Mouse (Mus musculus) limb, embryonic 11.5 days (tissue): ENCODE results near the gene Ankrd33b. TPM values are rescaled to one million over a fixed set of nuclear protein-coding genes. Genes with fewer than 3 reads are reported as not detected.

ENCODE experiments used
- ATAC-seq: fragments of 200-750 bp; cut with Nextera tagmentation; 2 replicates; pipeline ENCODE4 v1.8.0; 2017; ENCODE audit warnings: low read depth; ENCODE audit not compliant: insufficient number of reproducible peaks, low FRiP score, low TSS enrichment
- DNase-seq: peaks from one replicate; pipeline ENCODE4 v3.0.0-alpha.2; 2015; ENCODE audit warnings: low spot score
- H3K27ac ChIP-seq: fragments of 300-500 bp; sonication (generic); replicated peaks from 2 replicates; pipeline ENCODE4 v1.5.1; 2014; ENCODE audit warnings: low read depth, mild to moderate bottlenecking, low read length
- H3K27me3 ChIP-seq: fragments of 300-500 bp; sonication (generic); 2 replicates; pipeline ENCODE4 v1.6.1; 2014; ENCODE audit warnings: mild to moderate bottlenecking, low read length, mixed read lengths; ENCODE audit not compliant: control insufficient read depth, insufficient read depth
- H3K36me3 ChIP-seq: fragments of 300-500 bp; sonication (generic); 2 replicates; pipeline ENCODE4 v1.6.1; 2014; ENCODE audit warnings: mild to moderate bottlenecking, low read length, moderate library complexity, mixed read lengths; ENCODE audit not compliant: control insufficient read depth, insufficient read depth
- H3K4me1 ChIP-seq: fragments of 300-500 bp; sonication (generic); 2 replicates; pipeline ENCODE4 v1.6.1; 2014; ENCODE audit warnings: low read length, mixed read lengths; ENCODE audit not compliant: control insufficient read depth, insufficient read depth
- H3K4me2 ChIP-seq: fragments of 300-500 bp; sonication (generic); 2 replicates; pipeline ENCODE4 v1.6.1; 2014; ENCODE audit warnings: low read depth, mild to moderate bottlenecking, moderate library complexity; ENCODE audit not compliant: severe bottlenecking
- H3K4me3 ChIP-seq: fragments of 300-500 bp; sonication (generic); 2 replicates; pipeline ENCODE4 v1.5.1; 2014; ENCODE audit warnings: low read depth, low read length
- H3K9ac ChIP-seq: fragments of 300-500 bp; sonication (generic); 2 replicates; pipeline ENCODE4 v1.6.1; 2014; ENCODE audit warnings: mild to moderate bottlenecking, low read length
- H3K9me3 ChIP-seq: fragments of 300-500 bp; sonication (generic); 2 replicates; pipeline ENCODE4 v1.6.1; 2016; ENCODE audit warnings: low read length; ENCODE audit not compliant: control insufficient read depth
- WGBS: fragments of 180-500 bp; shearing (Covaris S2); extraction: QIAGEN DNeasy Blood & Tissue Kit; methylation state at CpG from one replicate; pipeline ENCODE4 v1.1.7; 2014; 5-methylcytosine and 5-hydroxymethylcytosine counted together
- polyA plus RNA-seq: library from polyadenylated mRNA; unstranded; fragments of >200 nt; fragmentation: Nextera tagmentation; extraction: Ambion mirVana; gene quantifications from 2 replicates; pipeline ENCODE4 v1.2.1, GENCODE M21; 2014

Ankrd33b gene
- polyA plus RNA-seq, 1 experiment from 2014 or later, result 0.36 TPM

DNA sequence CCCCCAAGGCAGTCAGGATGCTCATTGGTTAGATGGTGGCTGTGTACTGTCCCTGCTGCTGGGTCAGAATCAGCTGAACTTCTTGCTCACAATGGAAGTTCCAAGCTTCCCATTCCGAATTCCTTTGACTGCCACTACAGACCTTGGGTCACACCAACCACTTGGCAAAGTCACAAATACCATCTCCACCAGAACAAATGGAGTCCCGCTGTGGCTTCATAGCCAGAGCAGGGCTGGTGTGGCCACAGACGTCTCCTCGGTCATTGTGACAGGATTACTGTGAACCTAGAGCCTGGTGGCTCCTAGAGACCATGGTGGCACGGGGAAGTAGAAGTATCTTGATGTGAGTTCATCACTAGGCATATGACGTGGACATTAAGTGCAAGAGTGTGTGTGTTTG, 99.4 kb downstream of the Ankrd33b start:
- H3K9me3 ChIP-seq, result no peaks in the 10 kb centered on the region

DNA sequence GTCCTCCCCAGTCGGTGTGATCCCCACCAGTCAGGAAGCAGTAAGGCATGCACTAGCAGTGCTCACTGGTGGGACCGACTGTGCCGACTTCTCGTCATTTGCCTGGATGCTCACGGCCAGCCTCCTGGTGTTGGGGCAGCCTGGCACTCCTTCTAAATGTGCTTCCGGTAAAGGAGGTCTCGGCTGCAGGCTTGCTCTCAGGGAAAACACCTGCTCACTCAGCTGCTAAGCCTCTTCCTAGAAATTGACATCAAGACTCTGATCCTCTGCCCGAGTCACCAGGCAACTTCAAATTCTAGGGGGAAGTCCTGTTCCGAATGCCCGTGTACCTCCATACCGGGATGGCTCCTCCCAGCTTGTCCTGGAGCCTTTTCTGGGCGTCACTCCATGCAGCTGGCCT, 101.7 kb downstream of the Ankrd33b start:
- Histone ChIP-seq H3K9me3 (no peaks in the 10 kb centered on the region), H3K4me2 (no peak overlapping the region), H3K4me3 (no peak overlapping the region), H3K27ac (no peak overlapping the region), H3K36me3 (no peaks in the 10 kb centered on the region), H3K9ac (no peak overlapping the region), H3K4me1 (0 out of 2 replicates have a peak, but pooled peaks cover 2% of the 10 kb centered on the region), H3K27me3 (no peaks in the 10 kb centered on the region)
- 87% methylated on average over 12 of the region's 12 CpGs for WGBS
- DNase-seq (no peak), ATAC-seq (no peak)

More for the DNA sequence above, 99.4 kb downstream of the Ankrd33b start:
- DNase-seq, result no peak
- Histone ChIP-seq H3K36me3 (no peaks in the 10 kb centered on the region; the same call in 1 of the 2 replicates), H3K4me2 (no peak overlapping the region), H3K27me3 (no peaks in the 10 kb centered on the region), H3K4me1 (0 out of 2 replicates have a peak, but pooled peaks cover 2% of the 10 kb centered on the region), H3K27ac (no peak overlapping the region), H3K9ac (no peak overlapping the region), H3K4me3 (no peak overlapping the region)
- no peak for ATAC-seq
- 89% methylated on average over 6 of the region's 6 CpGs for WGBS

DNA sequence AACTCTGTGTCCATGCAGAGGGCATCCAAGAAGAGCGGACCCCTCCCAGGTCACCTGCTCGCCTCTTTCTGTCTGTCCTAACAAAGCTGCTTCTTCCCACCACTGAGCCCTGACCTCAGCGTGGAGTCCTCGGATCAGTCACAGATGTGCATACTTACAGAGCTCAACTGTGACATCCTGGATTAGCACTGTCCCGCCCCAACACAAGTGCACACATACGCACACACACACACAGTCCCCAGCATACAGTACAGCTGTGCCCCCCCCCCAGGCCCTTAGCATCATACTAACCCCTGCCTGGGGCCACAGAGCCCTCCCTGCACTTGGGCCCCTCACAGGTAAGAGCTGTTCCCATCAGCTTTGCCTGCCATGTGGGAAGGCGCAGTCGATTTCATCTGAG, 102.1 kb downstream of the Ankrd33b start:
- Histone ChIP-seq H3K36me3 (no peaks in the 10 kb centered on the region), H3K27me3 (no peaks in the 10 kb centered on the region), H3K9ac (no peak overlapping the region), H3K4me1 (0 out of 2 replicates have a peak, but pooled peaks cover 2% of the 10 kb centered on the region), H3K4me3 (no peak overlapping the region), H3K9me3 (no peaks in the 10 kb centered on the region), H3K27ac (no peak overlapping the region), H3K4me2 (no peak overlapping the region)
- ATAC-seq (no peak), DNase-seq (no peak)
- WGBS, result 90% methylated on average over 8 of the region's 8 CpGs

DNA sequence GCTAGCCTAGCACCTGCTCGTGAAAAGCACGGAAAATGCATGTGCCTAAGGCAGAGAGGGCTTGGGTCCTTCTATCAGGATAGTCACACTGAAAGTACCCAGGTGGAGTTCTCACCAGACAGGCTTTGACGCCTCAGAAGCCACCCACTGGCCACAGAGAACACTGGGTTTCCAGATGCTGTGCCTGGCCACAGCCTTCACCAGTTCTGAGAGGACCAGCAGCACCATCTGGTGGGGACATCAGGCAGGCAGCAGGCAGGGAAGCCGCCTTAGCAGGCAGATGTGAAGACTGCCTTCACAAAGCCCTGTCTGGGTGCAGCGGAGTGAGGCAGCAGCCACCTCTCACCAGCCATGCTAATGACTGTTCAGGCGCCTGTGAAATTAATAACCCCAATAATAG, 102.7 kb downstream of the Ankrd33b start:
- 37% methylated on average over 6 of the region's 6 CpGs for WGBS

DNA sequence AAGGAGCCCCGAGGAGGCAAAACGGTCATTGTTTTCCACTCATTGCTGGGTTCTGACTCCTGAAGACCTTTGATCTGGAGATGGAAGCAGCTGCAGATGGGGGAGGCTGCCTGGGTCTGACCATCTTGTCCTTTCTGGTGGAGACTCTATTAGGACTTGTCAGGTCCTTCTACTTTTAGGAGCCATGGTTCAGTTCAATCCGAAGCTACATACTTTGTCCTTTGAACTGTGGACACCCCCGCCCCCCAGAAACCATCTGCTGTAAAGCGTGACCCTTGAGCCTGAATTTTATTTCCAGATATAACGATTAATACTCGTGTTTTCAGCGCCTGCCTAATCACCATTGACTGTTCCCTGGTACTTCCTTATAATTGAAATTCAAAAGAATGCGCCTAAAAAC, 105.2 kb downstream of the Ankrd33b start:
- ATAC-seq, result no peak
- Histone ChIP-seq H3K9me3 (no peaks in the 10 kb centered on the region), H3K27ac (no peak overlapping the region), H3K36me3 (no peaks in the 10 kb centered on the region), H3K27me3 (no peaks in the 10 kb centered on the region), H3K4me3 (no peak overlapping the region), H3K9ac (no peak overlapping the region), H3K4me2 (no peak overlapping the region), H3K4me1 (0 out of 2 replicates have a peak, but pooled peaks cover 2% of the 10 kb centered on the region)
- DNase-seq, result no peak
- WGBS, result 71% methylated on average over 9 of the region's 9 CpGs

More for the DNA sequence above, 102.7 kb downstream of the Ankrd33b start:
- Histone ChIP-seq H3K36me3 (no peaks in the 10 kb centered on the region), H3K27me3 (no peaks in the 10 kb centered on the region), H3K4me2 (no peak overlapping the region), H3K27ac (no peak overlapping the region), H3K4me1 (0 out of 2 replicates have a peak, but pooled peaks cover 2% of the 10 kb centered on the region), H3K9me3 (no peaks in the 10 kb centered on the region), H3K9ac (no peak overlapping the region), H3K4me3 (no peak overlapping the region)
- peak; percentile 66 for ATAC-seq
- DNase-seq, result peak; percentile 89

DNA sequence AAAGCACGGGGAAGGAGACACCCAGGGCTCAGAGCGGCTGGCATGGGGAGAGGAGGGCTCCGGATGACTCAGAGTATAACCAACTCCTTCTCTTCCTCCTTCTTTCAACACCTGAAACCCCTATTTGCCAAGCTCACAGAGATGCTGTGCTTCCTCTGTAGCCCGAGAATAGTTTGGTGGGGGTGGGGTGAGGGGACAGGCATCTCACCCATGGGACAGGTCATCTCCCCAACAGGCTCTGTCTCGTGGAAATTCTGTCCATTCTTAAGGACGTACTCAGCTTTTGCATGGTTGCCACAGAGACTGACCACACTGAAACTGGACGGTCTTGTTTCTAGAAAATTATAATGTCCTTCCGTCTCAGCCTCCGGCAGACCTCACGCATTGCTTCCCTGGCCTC, 106.4 kb downstream of the Ankrd33b start:
- no peaks in the 10 kb centered on the region for H3K9me3 ChIP-seq
- H3K4me3 ChIP-seq, result no peak overlapping the region
- WGBS, result 82% methylated on average over 10 of the region's 10 CpGs
- 0 out of 2 replicates have a peak, but pooled peaks cover 2% of the 10 kb centered on the region for H3K4me1 ChIP-seq
- H3K9ac ChIP-seq, result no peak overlapping the region
- DNase-seq (no peak), ATAC-seq (no peak)
- H3K4me2 ChIP-seq, result no peak overlapping the region
- no peaks in the 10 kb centered on the region for H3K27me3 ChIP-seq
- H3K36me3 ChIP-seq, result no peaks in the 10 kb centered on the region
- H3K27ac ChIP-seq, result no peak overlapping the region

DNA sequence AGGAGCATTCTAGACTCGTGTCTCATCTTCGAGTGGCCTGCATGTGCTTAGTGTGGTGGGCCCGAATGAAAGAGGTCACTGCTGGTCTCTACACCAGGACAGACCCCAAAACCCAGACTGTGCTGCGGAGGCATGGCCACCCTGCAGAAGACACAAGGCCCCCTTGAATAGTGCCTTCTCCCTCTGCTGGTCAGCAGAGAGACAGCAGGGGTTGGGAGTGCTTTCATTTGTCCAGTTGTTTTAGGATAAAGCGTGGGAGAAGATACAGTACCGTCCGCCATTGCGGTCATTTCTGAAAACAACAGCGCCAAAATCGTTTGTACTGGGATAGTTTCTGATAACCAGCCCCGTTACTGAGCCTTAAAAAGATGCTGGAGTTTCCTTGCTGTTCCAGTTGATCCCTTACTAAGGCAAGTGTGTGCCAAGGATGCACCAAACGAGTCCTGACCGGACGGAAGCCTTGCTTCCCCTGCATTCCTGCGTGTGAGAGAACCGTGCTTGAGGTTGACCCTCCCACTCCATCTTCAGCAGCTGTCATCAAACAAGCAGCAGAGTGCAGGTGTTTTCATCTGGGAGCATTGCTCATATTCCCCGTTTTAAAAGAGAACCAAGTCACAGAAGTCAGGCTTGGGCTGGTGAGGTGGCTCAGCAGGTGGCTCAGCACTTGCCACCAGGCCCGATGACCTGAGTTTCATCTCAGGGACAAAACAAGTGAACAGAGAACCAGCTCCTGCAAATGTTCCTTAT, 108.7 kb downstream of the Ankrd33b start:
- Histone ChIP-seq H3K27me3 (no peaks in the 10 kb centered on the region), H3K9ac (no peak overlapping the region), H3K4me3 (no peak overlapping the region), H3K4me2 (no peak overlapping the region), H3K36me3 (no peaks in the 10 kb centered on the region), H3K9me3 (no peaks in the 10 kb centered on the region), H3K4me1 (no peaks in the 10 kb centered on the region), H3K27ac (no peak overlapping the region)
- 83% methylated on average over 18 of the region's 18 CpGs for WGBS
- DNase-seq (peak; percentile 37), ATAC-seq (0 out of 2 replicates have a peak, but pooled peaks have one; percentile 25)

DNA sequence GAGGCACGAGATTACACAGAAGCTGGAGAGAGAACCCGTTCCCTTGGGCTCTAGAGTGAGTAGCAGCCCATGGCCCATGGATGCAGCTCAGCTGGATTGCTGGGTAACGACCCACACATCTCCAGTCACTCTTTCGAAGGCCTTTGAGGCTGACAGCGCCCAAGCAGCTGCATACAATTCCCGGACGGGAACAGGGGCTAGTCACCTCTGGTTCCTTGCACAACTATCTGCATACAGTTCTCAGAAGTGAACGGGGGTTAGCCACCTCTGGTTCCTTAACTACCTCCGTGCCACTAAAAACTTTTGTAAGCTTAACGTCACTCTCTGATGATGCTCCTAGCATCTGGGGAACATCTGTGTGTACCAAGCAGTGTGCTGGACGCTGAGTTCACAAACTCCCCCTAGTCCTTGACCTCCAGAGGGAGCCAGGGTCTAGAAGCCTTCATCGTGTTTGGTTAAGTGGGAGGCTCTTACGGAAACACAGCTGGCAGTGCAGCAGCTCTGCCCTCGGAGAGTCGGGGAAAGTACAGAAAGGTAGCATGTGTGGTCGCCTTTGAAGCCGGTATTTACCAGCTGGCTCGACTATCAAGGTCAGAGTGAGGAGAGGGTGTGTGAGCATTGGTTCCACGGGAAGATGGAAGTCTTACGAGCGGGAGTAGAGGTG, 109.4 kb downstream of the Ankrd33b start:
- DNase-seq (peak; percentile 47), ATAC-seq (peak; percentile 61; the same call in 1 of the 2 replicates)
- Histone ChIP-seq H3K36me3 (no peaks in the 10 kb centered on the region), H3K9me3 (no peaks in the 10 kb centered on the region), H3K4me2 (no peak overlapping the region), H3K9ac (no peak overlapping the region), H3K4me3 (no peak overlapping the region), H3K27me3 (no peaks in the 10 kb centered on the region), H3K27ac (no peak overlapping the region), H3K4me1 (no peaks in the 10 kb centered on the region)
- WGBS, result 40% methylated on average over 21 of the region's 21 CpGs
